16 mouse cellular contexts compared by ENCODE assay signal in the genomic region with DNA sequence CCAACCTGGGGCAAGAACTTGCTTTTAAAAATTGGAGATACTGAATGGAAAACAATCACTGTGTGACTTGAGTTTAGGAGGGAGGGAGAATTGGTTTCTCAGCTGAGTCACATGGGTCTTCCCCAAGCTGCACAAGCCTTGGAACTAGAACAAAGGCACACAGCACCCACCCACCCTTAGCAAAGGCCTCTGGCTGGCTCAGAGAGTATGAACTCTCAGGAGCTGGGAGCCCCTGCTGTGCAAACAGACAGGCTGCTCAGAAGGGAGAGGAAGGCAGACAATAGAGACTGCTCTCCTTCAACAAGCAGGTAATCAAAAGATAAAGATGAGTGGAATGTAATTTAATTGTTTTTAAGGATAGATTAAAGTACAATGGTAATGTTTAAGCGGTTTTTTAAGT.
"Had no signal": no experiment of that assay in that cellular context is flagged by ENCODE, and none has a peak within 500 bp of the region (broad histone marks: within the 10 kb centered on the region; RNA-seq: fewer than 3 reads in every experiment).

No protein-coding gene starts in this region.

- H3K27me3 ChIP-seq: liver, embryonic 13.5 days; midbrain, embryonic 12.5 days; midbrain, embryonic 15.5 days; neural tube, embryonic 13.5 days had no signal

- H3K27ac ChIP-seq: kidney, postnatal 0 days; layer of hippocampus, adult 2 months; liver, embryonic 13.5 days; midbrain, embryonic 12.5 days; midbrain, embryonic 15.5 days; neural tube, embryonic 13.5 days; stomach, postnatal 0 days had no signal

- ATAC-seq: midbrain, embryonic 15.5 days had no signal

- H3K4me2 ChIP-seq: liver, embryonic 13.5 days; midbrain, embryonic 12.5 days; midbrain, embryonic 15.5 days; neural tube, embryonic 13.5 days had no signal

- H3K36me3 ChIP-seq: liver, embryonic 13.5 days; midbrain, embryonic 12.5 days; midbrain, embryonic 15.5 days; neural tube, embryonic 13.5 days had no signal

- H3K9ac ChIP-seq: liver, embryonic 13.5 days; midbrain, embryonic 12.5 days; midbrain, embryonic 15.5 days; neural tube, embryonic 13.5 days had no signal

- H3K9me3 ChIP-seq: liver, embryonic 13.5 days; midbrain, embryonic 12.5 days; midbrain, embryonic 15.5 days; neural tube, embryonic 13.5 days had no signal

- DNase-seq: kidney, adult 2 months; kidney, postnatal 25 days; layer of hippocampus, adult 9-11 months; liver, embryonic 13.5 days; lung, adult 2 months; lung, postnatal 14 days; lung, postnatal 4 days; right cerebral cortex, postnatal 4 days; thymus, postnatal 25 days had no signal

- H3K4me1 ChIP-seq: liver, embryonic 13.5 days; midbrain, embryonic 12.5 days; midbrain, embryonic 15.5 days; neural tube, embryonic 13.5 days had no signal

- H3K4me3 ChIP-seq: layer of hippocampus, adult 2 months; liver, embryonic 13.5 days; midbrain, embryonic 12.5 days; midbrain, embryonic 15.5 days; myocyte; neural tube, embryonic 13.5 days had no signal
